Mouse (Mus musculus) kidney, adult 2 months (tissue): ENCODE measurements around the gene Gpr45. TPM values are rescaled to one million over a fixed set of nuclear protein-coding genes. Genes with fewer than 3 reads are reported as not detected.

ENCODE experiments used
- DNase-seq: peaks from one replicate; pipeline ENCODE4 v3.0.0; 2021
- H3K27ac ChIP-seq: fragments of 200-500 bp; 2 replicates; pipeline ENCODE4 v1.5.1; 2012; ENCODE audit warnings: low read depth, low read length, control low read depth, inconsistent platforms; ENCODE audit not compliant: insufficient read depth
- H3K27me3 ChIP-seq: fragments of 200-500 bp; replicated peaks from 2 replicates; pipeline ENCODE4 v1.6.1; 2012; ENCODE audit warnings: mild to moderate bottlenecking, moderate library complexity, low read length, inconsistent platforms; ENCODE audit not compliant: control insufficient read depth, insufficient read depth
- H3K36me3 ChIP-seq: fragments of 200-500 bp; 2 replicates; pipeline ENCODE4 v1.6.1; 2012; ENCODE audit warnings: mild to moderate bottlenecking, moderate library complexity, low read length, inconsistent platforms; ENCODE audit not compliant: control insufficient read depth, insufficient read depth
- H3K4me1 ChIP-seq: fragments of 200-500 bp; 2 replicates; pipeline ENCODE4 v1.6.1; 2011; ENCODE audit warnings: low read length; ENCODE audit not compliant: control insufficient read depth, insufficient read depth
- H3K4me3 ChIP-seq: fragments of 200-500 bp; 2 replicates; pipeline ENCODE4 v1.5.1; 2011; ENCODE audit warnings: mild to moderate bottlenecking, low read depth, low read length, control low read depth; ENCODE audit not compliant: insufficient read depth
- CTCF ChIP-seq: fragments of 200-500 bp; conservative IDR thresholded peaks from 2 replicates; pipeline ENCODE4 v1.5.1; 2011; ENCODE audit warnings: low read depth, mild to moderate bottlenecking, control low read depth, low read length, moderate library complexity, mixed read lengths; ENCODE audit not compliant: insufficient read depth, insufficient read length
- POLR2A ChIP-seq: fragments of 200-500 bp; IDR thresholded peaks from one replicate; pipeline ENCODE4 v1.6.1; 2011; ENCODE audit warnings: low read depth, low read length, control low read depth
- WGBS: fragments of 180-500 bp; shearing (Covaris S2); methylation state at CpG from one replicate; pipeline ENCODE4 v1.1.7; 2018; 5-methylcytosine and 5-hydroxymethylcytosine counted together
- polyA plus RNA-seq: library from polyadenylated mRNA; depleted of rRNA; stranded (reverse); fragments of >200 nt; gene quantifications from 2 replicates; pipeline ENCODE4 v1.2.3, GENCODE M21; 2012

The Gpr45 gene
- polyA plus RNA-seq, 1 experiment = 0.33 TPM

DNA sequence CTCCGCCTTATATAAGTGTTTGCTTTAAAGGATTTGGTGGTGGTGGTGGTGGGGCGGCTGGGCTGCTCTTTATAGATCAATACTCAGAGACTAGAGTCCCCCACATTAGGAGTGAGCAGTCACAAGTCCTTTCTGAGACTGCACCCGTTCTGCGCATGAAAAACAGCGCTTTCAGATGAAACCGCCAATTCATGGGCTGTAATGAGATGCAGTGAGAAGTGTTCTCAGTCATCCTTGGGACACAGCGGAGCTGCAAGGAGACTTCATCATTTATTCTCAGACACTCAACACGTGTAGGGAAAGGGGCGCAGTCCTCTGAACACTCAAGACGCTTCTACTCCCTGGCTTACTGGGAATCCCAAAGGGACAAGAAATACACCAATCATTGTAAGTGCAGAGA, 95.1 kb downstream of the Gpr45 start:
- Histone ChIP-seq H3K4me1 (peaks cover 3% of the 10 kb centered on the region; the same call in 1 of the 2 replicates), H3K36me3 (no peaks in the 10 kb centered on the region), H3K4me3 (no peak overlapping the region), H3K27ac (no peak overlapping the region), H3K27me3 (no peaks in the 10 kb centered on the region)
- no peak for DNase-seq
- WGBS = 90% methylated on average over 10 of the region's 10 CpGs
- no peak for TF ChIP-seq POLR2A

DNA sequence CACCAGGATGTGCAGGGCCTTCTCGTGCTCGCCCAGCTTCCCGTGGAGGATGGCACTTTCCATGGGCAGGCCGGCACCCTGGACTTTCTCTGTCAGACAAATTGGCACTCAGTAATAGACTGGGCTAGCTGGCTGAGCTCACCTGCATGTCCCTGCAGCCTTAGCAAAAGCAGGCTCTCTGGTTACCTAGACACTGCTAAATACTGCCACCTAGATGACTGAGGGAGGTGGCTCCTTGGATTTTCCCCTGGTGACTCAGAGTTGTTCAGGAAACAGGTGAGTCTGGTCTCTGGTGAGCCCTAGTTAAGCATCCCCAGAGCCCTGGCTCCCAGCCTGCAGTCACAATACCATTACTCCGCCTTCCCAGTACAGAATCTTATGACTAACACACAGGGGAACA, 99.2 kb downstream of the Gpr45 start:
- WGBS = 89% methylated on average over 5 of the region's 5 CpGs
- Histone ChIP-seq H3K4me1 (no peaks in the 10 kb centered on the region), H3K27me3 (no peaks in the 10 kb centered on the region), H3K27ac (no peak overlapping the region), H3K4me3 (no peak overlapping the region), H3K36me3 (peaks cover 3% of the 10 kb centered on the region; the same call in 1 of the 2 replicates)
- TF ChIP-seq POLR2A = no peak
- TF ChIP-seq CTCF = no peak; the same call in 1 of the 2 replicates
- DNase-seq = no peak

DNA sequence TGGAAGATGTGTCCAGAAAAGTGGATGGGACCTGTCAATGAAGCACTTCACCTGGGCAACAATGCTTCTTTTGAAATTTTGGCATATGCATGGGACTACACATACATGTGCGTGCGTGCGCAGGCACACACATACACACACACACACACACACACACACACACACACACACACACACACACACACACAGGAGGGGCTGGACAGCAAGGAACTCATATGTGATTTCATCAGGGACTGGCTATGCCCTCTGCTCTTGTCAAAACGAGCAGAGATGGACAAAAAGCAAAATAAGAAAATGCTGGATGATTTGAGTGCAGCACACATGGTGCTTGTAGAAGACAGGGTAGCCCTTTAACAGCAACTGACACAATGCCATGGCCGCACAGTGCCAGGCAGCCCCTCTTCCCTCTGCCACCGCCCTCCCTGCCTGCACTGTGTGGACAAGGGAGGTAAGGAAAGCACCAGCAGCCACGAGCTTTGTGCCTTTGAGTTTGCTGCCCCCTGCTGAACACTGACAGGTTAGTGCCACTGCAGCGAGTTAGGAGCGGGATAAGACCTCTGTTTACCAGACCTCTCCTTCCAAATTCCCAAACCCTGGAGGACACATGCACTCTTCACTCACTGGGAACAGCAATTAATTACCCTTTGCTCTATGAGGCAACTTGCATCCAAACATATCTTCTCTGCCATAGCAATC, 113.1 kb downstream of the Gpr45 start:
- Histone ChIP-seq H3K4me1 (no peaks in the 10 kb centered on the region), H3K27ac (no peak overlapping the region), H3K4me3 (no peak overlapping the region), H3K36me3 (no peaks in the 10 kb centered on the region; the same call in 1 of the 2 replicates), H3K27me3 (no peaks in the 10 kb centered on the region)
- WGBS = 63% methylated on average over 9 of the region's 9 CpGs
- DNase-seq = peak; percentile 62
- TF ChIP-seq CTCF = peak; percentile 82
- no peak for TF ChIP-seq POLR2A

DNA sequence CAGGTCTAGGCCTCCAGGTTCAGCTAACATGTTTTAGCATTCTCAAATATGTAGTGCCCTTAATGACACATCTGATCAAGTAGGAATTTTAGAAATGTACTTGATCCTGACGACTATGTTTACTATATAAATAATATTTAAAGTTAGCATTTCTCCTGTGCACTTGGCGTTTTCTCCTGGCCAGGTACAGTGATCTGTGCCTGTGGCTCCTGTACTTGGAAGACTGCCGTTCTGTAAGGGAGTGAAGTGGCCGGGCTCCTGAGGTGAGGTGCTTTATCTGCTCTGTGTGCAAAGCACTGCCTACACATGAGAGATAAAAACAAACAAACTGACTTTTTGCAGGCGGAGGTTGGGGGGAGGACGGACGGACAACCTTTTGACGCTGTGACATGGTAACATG, 113.9 kb downstream of the Gpr45 start:
- DNase-seq = no peak
- no peak overlapping the region for H3K27ac ChIP-seq
- 88% methylated on average over 8 of the region's 8 CpGs for WGBS
- H3K4me1 ChIP-seq = no peaks in the 10 kb centered on the region
- no peak for TF ChIP-seq CTCF
- no peak for TF ChIP-seq POLR2A
- H3K27me3 ChIP-seq = no peaks in the 10 kb centered on the region
- H3K4me3 ChIP-seq = no peak overlapping the region
- H3K36me3 ChIP-seq = no peaks in the 10 kb centered on the region; the same call in 1 of the 2 replicates

DNA sequence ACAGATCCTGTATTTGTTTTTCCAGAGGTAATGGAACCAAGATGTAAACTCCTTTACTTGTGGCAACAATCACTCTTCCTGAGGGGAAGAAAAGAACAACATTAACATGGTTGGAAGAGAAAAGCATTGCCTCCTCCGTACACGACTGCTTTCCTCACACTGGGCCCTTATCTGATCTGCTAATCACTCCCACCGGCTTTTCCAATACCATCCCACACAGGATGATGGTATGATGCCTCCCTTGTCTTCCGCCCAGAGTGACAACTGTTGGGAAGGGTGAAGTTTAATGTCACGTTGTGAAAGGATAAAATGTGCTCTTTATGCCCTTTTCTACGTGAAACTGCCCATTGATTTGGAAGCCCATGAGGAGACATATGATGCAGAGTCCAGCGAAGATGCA, 114.9 kb downstream of the Gpr45 start:
- 63% methylated on average over 7 of the region's 7 CpGs for WGBS
- H3K4me1 ChIP-seq = no peaks in the 10 kb centered on the region
- no peak for DNase-seq
- no peaks in the 10 kb centered on the region; the same call in 1 of the 2 replicates for H3K36me3 ChIP-seq
- no peaks in the 10 kb centered on the region for H3K27me3 ChIP-seq
- TF ChIP-seq CTCF (no peak), POLR2A (no peak)
- no peak overlapping the region for H3K27ac ChIP-seq
- no peak overlapping the region for H3K4me3 ChIP-seq

DNA sequence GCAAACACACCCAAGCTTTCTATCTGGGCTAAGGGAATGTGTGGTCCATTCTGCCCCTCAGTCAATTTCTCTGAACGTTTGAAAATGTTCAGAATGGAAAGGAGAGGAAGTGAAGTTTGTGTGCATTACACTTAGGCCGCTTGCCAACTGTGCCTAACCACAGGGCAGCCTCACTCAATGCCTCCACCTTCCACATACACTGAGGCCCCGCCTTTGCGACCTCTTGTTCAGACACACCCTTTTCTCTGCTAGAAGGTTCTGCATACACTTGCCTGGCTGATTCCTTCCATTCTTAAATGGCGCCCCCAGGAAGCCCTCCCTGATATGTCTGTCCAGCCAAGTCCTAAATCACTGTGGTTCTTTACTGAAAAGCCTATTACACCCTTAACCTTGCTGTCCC, 118.1 kb downstream of the Gpr45 start:
- DNase-seq = no peak
- Histone ChIP-seq H3K36me3 (no peaks in the 10 kb centered on the region; the same call in 1 of the 2 replicates), H3K4me1 (no peaks in the 10 kb centered on the region), H3K27ac (no peak overlapping the region), H3K27me3 (no peaks in the 10 kb centered on the region), H3K4me3 (no peak overlapping the region)
- no peak for TF ChIP-seq POLR2A
- TF ChIP-seq CTCF = no peak
- 75% methylated on average over 5 of the region's 5 CpGs for WGBS

DNA sequence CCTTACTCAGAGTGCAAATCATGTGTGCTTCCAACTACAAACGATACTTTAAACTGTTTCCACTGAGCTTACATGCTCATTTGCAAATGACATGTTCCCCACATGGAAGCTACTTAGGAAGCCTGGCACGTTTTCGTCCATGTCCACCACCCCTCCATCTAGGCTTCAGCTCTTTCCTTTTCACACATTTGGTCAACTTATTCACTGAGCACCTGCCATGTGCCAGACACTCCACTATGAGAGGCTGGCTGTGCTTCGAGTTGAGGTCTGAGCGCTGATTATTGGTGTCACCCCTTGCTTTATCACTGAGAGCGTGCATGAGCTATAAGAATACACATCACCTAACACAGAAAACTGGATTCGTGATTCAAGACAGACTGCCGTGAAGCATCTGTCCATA, 119.4 kb downstream of the Gpr45 start:
- no peaks in the 10 kb centered on the region for H3K4me1 ChIP-seq
- TF ChIP-seq CTCF = no peak
- TF ChIP-seq POLR2A = no peak
- no peak for DNase-seq
- no peak overlapping the region for H3K27ac ChIP-seq
- WGBS = 92% methylated on average over 8 of the region's 8 CpGs
- H3K36me3 ChIP-seq = no peaks in the 10 kb centered on the region
- H3K27me3 ChIP-seq = no peaks in the 10 kb centered on the region
- no peak overlapping the region for H3K4me3 ChIP-seq
